Mouse (Mus musculus) thymus, adult 2 months (tissue): ENCODE measurements around the gene Slc2a5.

Source experiments
- CTCF ChIP-seq: fragments of 200-500 bp; IDR thresholded peaks from 2 replicates; pipeline ENCODE4 v1.5.1; 2012; ENCODE audit warnings: mild to moderate bottlenecking, control low read depth, low read length, moderate library complexity, borderline replicate concordance; ENCODE audit not compliant: control insufficient read depth, poor library complexity, insufficient read depth; ENCODE audit errors: extremely low read depth
- POLR2A ChIP-seq: fragments of 200-500 bp; IDR thresholded peaks from 2 replicates; pipeline ENCODE4 v1.6.1; 2012; ENCODE audit warnings: mild to moderate bottlenecking, low read length, control low read depth, moderate library complexity; ENCODE audit not compliant: control insufficient read depth, poor library complexity, insufficient read depth; ENCODE audit errors: extremely low read depth

DNA sequence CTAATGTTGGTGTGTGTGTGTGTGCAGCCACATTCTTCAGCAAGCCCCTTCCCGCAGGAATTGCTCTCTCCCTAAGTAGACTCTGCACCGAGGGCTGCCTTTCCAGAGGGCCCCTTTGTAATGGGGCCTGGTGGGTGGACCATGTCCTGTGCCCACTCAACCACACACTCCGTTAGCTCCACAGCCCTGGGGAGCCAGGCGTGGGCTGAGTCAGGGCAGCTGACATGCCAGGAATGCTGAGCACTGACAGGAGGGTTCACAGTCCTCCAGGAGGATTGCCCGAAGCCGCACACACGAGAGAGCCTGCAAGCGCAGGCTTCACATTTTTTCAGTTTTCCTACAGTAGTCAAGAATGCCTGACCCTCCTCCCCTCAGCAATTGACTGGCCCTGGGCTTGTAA is 48.9 kb upstream of the Slc2a5 start:
- no peak for TF ChIP-seq CTCF
- TF ChIP-seq POLR2A = no peak
